Mouse (Mus musculus): Measurements from ENCODE around the gene Vps54. TPM values are rescaled to one million over a fixed set of nuclear protein-coding genes. Genes with fewer than 3 reads are reported as not detected.

Vps54 gene
- polyA plus RNA-seq, 1 experiment from 2014 or later: 10.7 TPM

DNA sequence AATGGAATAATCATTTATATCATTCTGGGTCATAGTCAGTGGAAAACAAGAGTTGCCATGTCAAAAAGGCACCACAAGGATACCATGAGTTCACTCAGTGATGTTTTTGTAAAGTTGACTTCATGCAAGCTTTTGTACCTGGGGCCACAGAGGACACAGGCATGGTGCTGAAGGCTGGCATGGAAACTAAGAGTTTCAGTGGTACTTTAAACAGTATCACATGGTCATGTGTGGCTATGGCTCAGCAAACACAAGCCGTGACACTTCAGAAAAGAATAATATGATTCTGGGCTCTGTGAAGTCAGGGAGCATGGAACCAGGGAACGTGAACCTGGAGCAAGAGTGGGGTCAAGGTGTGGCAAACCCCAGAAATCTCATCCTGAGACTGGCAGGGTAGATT lies 17.7 kb upstream of the Vps54 start:
- ATAC-seq (ENCODE audit: low read depth): no peak
- no peak overlapping the region for H3K9ac ChIP-seq (ENCODE audit: low read length)
- H3K9me3 ChIP-seq (ENCODE audit: control insufficient read depth, low read length): no peaks in the 10 kb centered on the region
- no peak overlapping the region for H3K27ac ChIP-seq (ENCODE audit: low read length)
- 67% methylated on average over 2 of the region's 2 CpGs for WGBS
- H3K36me3 ChIP-seq (ENCODE audit: control insufficient read depth, insufficient read depth, low read length): no peaks in the 10 kb centered on the region
- no peak overlapping the region for H3K4me2 ChIP-seq (ENCODE audit: low read depth, low read length)
- no peak overlapping the region for H3K4me3 ChIP-seq (ENCODE audit: low read length)
- no peaks in the 10 kb centered on the region for H3K27me3 ChIP-seq (ENCODE audit: control insufficient read depth, insufficient read depth, low read depth, low read length)
- no peaks in the 10 kb centered on the region for H3K4me1 ChIP-seq (replicated peaks; ENCODE audit: control insufficient read depth, insufficient read depth, low read length)

DNA sequence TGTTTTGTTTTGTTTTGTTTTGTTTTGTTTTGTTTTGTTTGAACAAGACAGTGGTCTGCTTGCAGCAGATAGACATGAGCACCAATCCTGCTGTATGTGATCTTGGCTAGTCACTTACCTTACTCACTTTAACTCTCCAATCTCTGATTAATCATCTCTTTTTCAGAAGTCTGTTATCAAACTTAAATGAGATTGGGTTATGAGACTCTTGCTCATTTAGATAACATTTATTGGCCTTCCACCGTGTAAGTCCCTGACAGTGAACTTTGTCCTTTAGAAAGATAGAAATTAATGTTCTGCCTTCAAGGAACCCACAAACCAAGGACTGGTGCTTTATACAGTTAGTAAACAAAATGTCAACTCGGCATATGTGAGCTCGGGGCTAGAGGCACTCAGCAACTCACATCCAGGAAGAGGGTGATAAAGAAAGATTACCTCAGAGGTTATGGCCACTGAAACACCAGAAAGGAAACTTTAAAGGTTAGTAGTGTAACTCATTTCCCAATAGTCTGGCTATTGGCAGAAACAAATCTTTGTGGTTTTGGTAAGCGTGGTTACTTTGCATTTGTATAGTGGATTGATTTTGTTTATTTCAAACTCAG lies 16.4 kb upstream of the Vps54 start:
- H3K4me3 ChIP-seq (ENCODE audit: low read length): no peak overlapping the region
- no peak for ATAC-seq (ENCODE audit: low read depth)
- no peak overlapping the region for H3K4me2 ChIP-seq (ENCODE audit: low read depth, low read length)
- no peaks in the 10 kb centered on the region for H3K9me3 ChIP-seq (ENCODE audit: control insufficient read depth, low read length)
- H3K9ac ChIP-seq (ENCODE audit: low read length): no peak overlapping the region
- no peaks in the 10 kb centered on the region for H3K36me3 ChIP-seq (ENCODE audit: control insufficient read depth, insufficient read depth, low read length)
- 34% methylated on average over 4 of the region's 4 CpGs for WGBS
- no peaks in the 10 kb centered on the region for H3K4me1 ChIP-seq (replicated peaks; ENCODE audit: control insufficient read depth, insufficient read depth, low read length)
- H3K27me3 ChIP-seq (ENCODE audit: control insufficient read depth, insufficient read depth, low read depth, low read length): no peaks in the 10 kb centered on the region
- no peak overlapping the region for H3K27ac ChIP-seq (ENCODE audit: low read length)

DNA sequence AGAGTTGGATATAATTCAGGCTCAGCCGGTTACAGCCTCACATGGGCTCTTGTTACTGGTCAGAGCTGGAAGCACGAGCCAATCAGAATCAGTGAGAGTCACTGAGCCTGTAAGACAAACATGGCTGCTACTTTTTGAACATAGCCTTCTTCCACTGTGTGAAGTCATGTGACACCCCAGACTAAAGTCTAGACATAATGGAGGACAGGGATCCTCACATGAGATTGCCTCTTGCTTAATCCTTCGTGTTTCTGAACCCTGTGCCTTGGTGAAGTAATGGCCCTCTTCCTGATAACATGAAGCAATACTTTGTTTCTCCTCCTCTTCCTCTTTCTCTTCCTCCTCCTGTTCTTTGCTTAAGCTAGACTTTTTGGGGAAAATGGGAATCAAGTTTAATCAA lies 15.5 kb upstream of the Vps54 start:
- Histone ChIP-seq H3K4me1 (replicated peaks; ENCODE audit: control insufficient read depth, insufficient read depth, low read length) (no peaks in the 10 kb centered on the region), H3K9me3 (ENCODE audit: control insufficient read depth, low read length) (no peaks in the 10 kb centered on the region), H3K4me2 (ENCODE audit: low read depth, low read length) (no peak overlapping the region), H3K27ac (ENCODE audit: low read length) (no peak overlapping the region), H3K27me3 (ENCODE audit: control insufficient read depth, insufficient read depth, low read depth, low read length) (no peaks in the 10 kb centered on the region), H3K9ac (ENCODE audit: low read length) (no peak overlapping the region), H3K36me3 (ENCODE audit: control insufficient read depth, insufficient read depth, low read length) (no peaks in the 10 kb centered on the region), H3K4me3 (ENCODE audit: low read length) (no peak overlapping the region)
- WGBS: 78% methylated on average over 3 of the region's 3 CpGs
- ATAC-seq (ENCODE audit: low read depth): no peak

DNA sequence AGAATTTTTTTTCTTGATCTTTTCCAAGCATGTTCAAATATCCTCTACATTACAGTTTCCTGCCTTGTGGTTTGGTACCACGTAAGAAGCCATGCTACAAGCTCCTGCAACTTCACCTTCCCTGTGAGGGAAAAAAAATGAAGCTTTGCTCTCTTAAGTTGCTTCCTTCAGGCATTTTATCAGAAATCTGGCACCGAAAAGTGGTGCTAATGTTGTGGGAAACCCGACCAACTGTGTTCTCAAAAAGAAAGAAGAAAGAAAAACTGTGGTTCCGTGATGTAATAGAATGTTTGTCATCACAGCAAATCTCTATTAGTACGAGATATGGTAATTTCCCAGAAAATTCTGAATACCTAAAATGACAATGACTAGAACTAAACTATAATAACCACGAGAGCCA lies 15.0 kb upstream of the Vps54 start:
- no peaks in the 10 kb centered on the region for H3K36me3 ChIP-seq (ENCODE audit: control insufficient read depth, insufficient read depth, low read length)
- H3K9me3 ChIP-seq (ENCODE audit: control insufficient read depth, low read length): no peaks in the 10 kb centered on the region
- H3K27me3 ChIP-seq (ENCODE audit: control insufficient read depth, insufficient read depth, low read depth, low read length): no peaks in the 10 kb centered on the region
- no peak overlapping the region for H3K4me3 ChIP-seq (ENCODE audit: low read length)
- H3K4me2 ChIP-seq (ENCODE audit: low read depth, low read length): no peak overlapping the region
- ATAC-seq (ENCODE audit: low read depth): no peak
- H3K4me1 ChIP-seq (replicated peaks; ENCODE audit: control insufficient read depth, insufficient read depth, low read length): no peaks in the 10 kb centered on the region
- WGBS: 80% methylated on average over 6 of the region's 6 CpGs
- H3K27ac ChIP-seq (ENCODE audit: low read length): no peak overlapping the region
- H3K9ac ChIP-seq (ENCODE audit: low read length): no peak overlapping the region

DNA sequence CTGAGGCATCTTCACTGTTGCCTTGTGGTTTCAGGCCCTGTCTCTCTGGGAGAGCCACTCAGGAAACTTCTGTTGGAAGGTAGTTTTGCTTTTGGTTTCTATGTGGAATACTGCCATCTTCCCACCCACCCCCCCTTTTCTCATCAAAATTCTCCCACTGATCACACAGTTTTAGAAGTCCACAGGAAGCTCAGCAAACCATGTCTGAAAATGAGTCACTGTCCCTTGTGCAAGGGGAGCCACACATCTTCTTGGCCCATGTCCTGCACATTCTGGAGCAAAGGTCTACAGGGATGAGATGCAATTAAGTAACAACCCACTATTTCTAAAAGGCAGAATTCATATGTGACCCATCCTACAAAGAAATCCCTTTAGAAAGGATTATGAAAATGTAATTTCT lies 14.6 kb upstream of the Vps54 start:
- no peak overlapping the region for H3K27ac ChIP-seq (ENCODE audit: low read length)
- H3K9me3 ChIP-seq (ENCODE audit: control insufficient read depth, low read length): no peaks in the 10 kb centered on the region
- H3K9ac ChIP-seq (ENCODE audit: low read length): no peak overlapping the region
- no peaks in the 10 kb centered on the region for H3K27me3 ChIP-seq (ENCODE audit: control insufficient read depth, insufficient read depth, low read depth, low read length)
- H3K4me2 ChIP-seq (ENCODE audit: low read depth, low read length): no peak overlapping the region
- ATAC-seq (ENCODE audit: low read depth): no peak
- H3K36me3 ChIP-seq (ENCODE audit: control insufficient read depth, insufficient read depth, low read length): no peaks in the 10 kb centered on the region
- H3K4me1 ChIP-seq (replicated peaks; ENCODE audit: control insufficient read depth, insufficient read depth, low read length): no peaks in the 10 kb centered on the region
- H3K4me3 ChIP-seq (ENCODE audit: low read length): no peak overlapping the region

DNA sequence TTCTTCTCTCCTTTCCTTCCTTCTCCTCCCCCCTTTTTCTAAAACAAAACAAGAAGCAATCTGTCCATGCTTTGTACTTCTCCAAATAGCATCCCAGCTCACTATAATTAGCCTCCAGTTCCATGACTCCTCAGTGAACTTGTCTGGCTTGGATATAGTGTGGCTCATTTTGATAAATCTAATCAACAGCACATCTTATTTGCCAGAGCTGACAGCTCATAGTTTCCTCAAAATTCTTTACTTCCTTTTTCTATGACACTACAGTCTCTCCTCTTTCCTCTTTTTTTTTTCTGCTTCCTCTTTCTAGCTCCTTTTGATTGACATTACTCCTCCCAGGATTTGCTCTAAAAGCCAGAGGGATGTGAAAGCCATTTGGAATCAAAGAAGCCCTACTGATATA lies 14.1 kb upstream of the Vps54 start:
- no peaks in the 10 kb centered on the region for H3K4me1 ChIP-seq (replicated peaks; ENCODE audit: control insufficient read depth, insufficient read depth, low read length)
- no peak overlapping the region for H3K9ac ChIP-seq (ENCODE audit: low read length)
- no peaks in the 10 kb centered on the region for H3K27me3 ChIP-seq (ENCODE audit: control insufficient read depth, insufficient read depth, low read depth, low read length)
- no peaks in the 10 kb centered on the region for H3K9me3 ChIP-seq (ENCODE audit: control insufficient read depth, low read length)
- no peak for ATAC-seq (ENCODE audit: low read depth)
- H3K36me3 ChIP-seq (ENCODE audit: control insufficient read depth, insufficient read depth, low read length): no peaks in the 10 kb centered on the region
- H3K4me3 ChIP-seq (ENCODE audit: low read length): no peak overlapping the region
- H3K27ac ChIP-seq (ENCODE audit: low read length): no peak overlapping the region
- no peak overlapping the region for H3K4me2 ChIP-seq (ENCODE audit: low read depth, low read length)

DNA sequence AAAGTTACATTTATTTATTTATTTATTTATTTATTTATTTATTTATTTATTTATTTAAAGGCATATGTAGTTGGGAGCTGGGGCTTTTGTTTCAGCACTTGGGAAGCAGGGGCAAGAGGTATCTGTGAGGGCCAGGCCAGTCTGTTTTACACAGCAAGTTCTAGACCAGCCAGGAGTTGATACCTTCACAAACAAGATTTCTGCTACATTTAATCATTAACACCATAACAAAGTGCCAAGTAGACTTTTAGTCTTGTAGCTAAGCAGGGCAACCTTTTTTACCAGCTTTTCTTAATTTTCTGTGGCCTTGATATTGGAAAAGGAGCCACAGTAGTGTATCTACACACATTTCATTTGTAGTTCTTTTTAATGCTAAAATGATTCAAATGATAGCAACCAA lies 3.7 kb upstream of the Vps54 start:
- no peak for ATAC-seq (ENCODE audit: low read depth)
- no peak overlapping the region for H3K27ac ChIP-seq (ENCODE audit: low read length)
- no peaks in the 10 kb centered on the region for H3K27me3 ChIP-seq (ENCODE audit: control insufficient read depth, insufficient read depth, low read depth, low read length)
- H3K36me3 ChIP-seq (ENCODE audit: control insufficient read depth, insufficient read depth, low read length): no peaks in the 10 kb centered on the region
- H3K4me2 ChIP-seq (ENCODE audit: low read depth, low read length): no peak overlapping the region
- peaks cover 7% of the 10 kb centered on the region for H3K4me1 ChIP-seq (replicated peaks; ENCODE audit: control insufficient read depth, insufficient read depth, low read length)
- H3K9me3 ChIP-seq (ENCODE audit: control insufficient read depth, low read length): no peaks in the 10 kb centered on the region
- H3K9ac ChIP-seq (ENCODE audit: low read length): no peak overlapping the region
- H3K4me3 ChIP-seq (ENCODE audit: low read length): no peak overlapping the region

DNA sequence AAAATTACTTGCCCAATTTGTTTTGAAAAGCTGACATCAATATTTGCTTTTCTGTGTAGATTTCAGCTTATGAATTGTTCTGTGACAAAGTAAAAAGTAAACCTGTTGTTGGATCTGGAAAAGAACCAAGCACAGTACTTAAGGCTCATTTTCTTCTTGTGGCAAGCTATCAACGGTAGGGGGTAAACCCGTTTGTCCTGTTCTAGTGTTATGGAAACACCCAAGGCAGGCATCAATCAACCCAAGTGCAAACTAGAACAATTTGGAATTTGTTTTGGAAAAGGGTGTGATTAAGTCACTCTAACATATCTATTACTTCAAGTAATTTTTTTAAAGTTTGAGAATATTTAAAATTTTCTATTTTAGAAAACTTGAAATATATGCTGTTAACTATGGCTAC lies 3.3 kb upstream of the Vps54 start:
- Histone ChIP-seq H3K27ac (ENCODE audit: low read length) (no peak overlapping the region), H3K9ac (ENCODE audit: low read length) (no peak overlapping the region), H3K36me3 (ENCODE audit: control insufficient read depth, insufficient read depth, low read length) (no peaks in the 10 kb centered on the region), H3K9me3 (ENCODE audit: control insufficient read depth, low read length) (no peaks in the 10 kb centered on the region), H3K4me1 (replicated peaks; ENCODE audit: control insufficient read depth, insufficient read depth, low read length) (peaks cover 9% of the 10 kb centered on the region), H3K4me3 (ENCODE audit: low read length) (no peak overlapping the region), H3K27me3 (ENCODE audit: control insufficient read depth, insufficient read depth, low read depth, low read length) (no peaks in the 10 kb centered on the region), H3K4me2 (ENCODE audit: low read depth, low read length) (no peak overlapping the region)
- no peak for ATAC-seq (ENCODE audit: low read depth)
- WGBS: 50% methylated on average over 2 of the region's 2 CpGs

DNA sequence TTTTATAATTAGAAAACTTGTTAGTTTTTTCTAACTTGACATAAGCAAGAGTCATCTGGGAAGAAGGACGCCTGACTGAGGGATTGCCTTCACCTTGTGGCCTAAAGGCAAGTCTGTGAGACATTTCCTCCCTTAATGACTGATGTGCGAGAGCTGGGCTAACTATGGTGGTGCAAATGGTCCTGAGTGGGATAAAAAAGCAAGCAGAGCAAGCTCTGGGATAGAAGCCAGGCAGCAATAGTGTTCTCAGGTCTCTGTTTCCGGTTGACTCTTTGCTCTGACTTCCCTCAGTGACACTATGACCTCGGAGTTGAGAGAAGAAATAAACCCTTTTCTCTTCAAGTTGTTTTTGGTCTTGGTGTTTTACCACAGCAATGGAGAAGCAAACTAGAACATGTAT lies 2.1 kb upstream of the Vps54 start:
- WGBS: 59% methylated on average over 4 of the region's 4 CpGs
- no peak for ATAC-seq (ENCODE audit: low read depth)

More for the DNA sequence above, 2.1 kb upstream of the Vps54 start:
- H3K4me1 ChIP-seq (replicated peaks; ENCODE audit: control insufficient read depth, insufficient read depth, low read length): peaks cover 14% of the 10 kb centered on the region
- H3K4me2 ChIP-seq (ENCODE audit: low read depth, low read length): no peak overlapping the region
- H3K9me3 ChIP-seq (ENCODE audit: control insufficient read depth, low read length): no peaks in the 10 kb centered on the region
- H3K27me3 ChIP-seq (ENCODE audit: control insufficient read depth, insufficient read depth, low read depth, low read length): no peaks in the 10 kb centered on the region
- H3K27ac ChIP-seq (ENCODE audit: low read length): peak overlapping the region; percentile 59
- no peaks in the 10 kb centered on the region for H3K36me3 ChIP-seq (ENCODE audit: control insufficient read depth, insufficient read depth, low read length)
- no peak overlapping the region for H3K9ac ChIP-seq (ENCODE audit: low read length)
- H3K4me3 ChIP-seq (ENCODE audit: low read length): no peak overlapping the region
